Mouse (Mus musculus) testis, adult 2 months (tissue): ENCODE results near the gene F12. TPM values are rescaled to one million over a fixed set of nuclear protein-coding genes. Genes with fewer than 3 reads are reported as not detected.

Experiments used
- H3K27ac ChIP-seq: fragments of 200-500 bp; 2 replicates; pipeline ENCODE4 v1.5.1; 2012; ENCODE audit warnings: low read depth, low read length; ENCODE audit not compliant: control insufficient read depth, insufficient read depth
- H3K27me3 ChIP-seq: fragments of 200-500 bp; 2 replicates; pipeline ENCODE4 v1.6.1; 2012; ENCODE audit warnings: mild to moderate bottlenecking, low read length, moderate library complexity; ENCODE audit not compliant: control insufficient read depth, insufficient read depth
- H3K36me3 ChIP-seq: fragments of 200-500 bp; 2 replicates; pipeline ENCODE4 v1.6.1; 2012; ENCODE audit warnings: mild to moderate bottlenecking, low read length; ENCODE audit not compliant: control insufficient read depth, insufficient read depth
- H3K4me1 ChIP-seq: fragments of 200-500 bp; 2 replicates; pipeline ENCODE4 v1.6.1; 2012; ENCODE audit warnings: low read length; ENCODE audit not compliant: control insufficient read depth, insufficient read depth
- H3K4me3 ChIP-seq: fragments of 200-500 bp; 2 replicates; pipeline ENCODE4 v1.5.1; 2012; ENCODE audit warnings: low read depth, mild to moderate bottlenecking, low read length, moderate library complexity, mixed read lengths; ENCODE audit not compliant: control insufficient read depth
- CTCF ChIP-seq: fragments of 200-500 bp; IDR thresholded peaks from 2 replicates; pipeline ENCODE4 v1.5.1; 2012; ENCODE audit warnings: low read depth, mild to moderate bottlenecking, inconsistent platforms, low read length, moderate library complexity; ENCODE audit not compliant: control insufficient read depth, insufficient read depth, insufficient replicate concordance
- POLR2A ChIP-seq: fragments of 200-500 bp; IDR thresholded peaks from 2 replicates; pipeline ENCODE4 v1.6.1; 2012; ENCODE audit warnings: low read depth, mild to moderate bottlenecking, inconsistent platforms, low read length, moderate library complexity; ENCODE audit not compliant: control insufficient read depth
- polyA plus RNA-seq: library from polyadenylated mRNA; depleted of rRNA; stranded (reverse); fragments of >200 nt; gene quantifications from 2 replicates; pipeline ENCODE4 v1.2.3, GENCODE M21; 2012

F12 gene
- polyA plus RNA-seq, 1 experiment: 3.0 TPM

DNA sequence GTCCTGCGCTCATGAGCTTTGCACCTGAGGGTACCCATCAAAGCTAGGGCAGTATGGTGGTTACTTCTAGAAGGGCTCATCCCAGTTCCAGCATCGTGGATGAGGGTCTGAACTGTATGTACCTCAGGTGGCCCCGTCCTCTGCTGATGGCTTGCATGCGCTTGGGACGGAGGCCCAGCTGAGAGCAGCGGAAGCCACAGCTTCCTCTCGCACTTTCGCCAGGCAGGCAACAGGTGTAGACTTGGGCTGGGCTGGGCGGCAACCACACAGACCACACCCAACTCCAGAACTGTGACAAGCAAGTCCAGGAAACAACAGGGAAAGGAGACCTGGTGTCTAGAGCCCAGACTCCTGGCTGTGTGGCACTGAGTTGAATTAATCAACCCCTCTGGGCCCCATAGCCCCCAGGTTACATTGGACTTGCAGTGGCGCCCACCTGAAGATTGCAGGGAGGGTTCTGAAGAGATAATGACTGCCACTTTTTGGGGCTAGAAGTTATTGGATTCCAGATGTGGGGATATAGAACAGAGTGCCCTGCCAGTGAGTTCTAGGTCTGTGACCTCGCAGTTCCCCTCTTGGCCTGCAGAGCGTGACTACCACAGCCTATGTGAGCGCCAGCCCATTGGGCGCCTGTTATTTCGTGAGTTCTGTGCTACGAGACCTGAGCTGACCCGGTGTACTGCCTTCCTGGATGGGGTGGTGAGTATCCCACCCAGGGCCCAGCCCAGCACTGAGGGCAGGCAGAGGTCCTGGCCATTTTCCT, 23.3 kb upstream of the F12 start:
- no peak overlapping the region for H3K27ac ChIP-seq
- no peaks in the 10 kb centered on the region; the same call in 1 of the 2 replicates for H3K36me3 ChIP-seq
- H3K4me1 ChIP-seq: peaks cover 11% of the 10 kb centered on the region
- H3K27me3 ChIP-seq: no peaks in the 10 kb centered on the region
- H3K4me3 ChIP-seq: no peak overlapping the region
- TF ChIP-seq CTCF (no peak), POLR2A (no peak)

DNA sequence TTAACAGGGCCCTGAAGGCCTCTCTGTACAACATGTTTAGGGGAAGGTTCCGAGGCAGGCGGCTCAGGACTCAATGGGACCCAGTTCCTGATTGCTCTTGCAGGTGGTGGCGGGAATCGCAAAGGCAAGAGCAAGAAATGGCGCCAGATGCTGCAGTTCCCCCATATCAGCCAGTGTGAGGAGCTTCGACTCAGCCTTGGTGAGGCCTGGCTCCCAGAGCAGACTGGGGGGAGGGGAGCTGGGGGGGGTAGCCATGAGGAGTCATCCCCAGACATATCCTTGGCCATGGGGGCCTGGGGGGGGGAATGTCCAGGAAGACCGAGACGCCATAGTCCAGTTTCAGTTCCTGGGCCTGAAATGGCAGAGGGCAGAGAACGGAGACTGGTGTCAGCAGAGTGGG, 22.6 kb upstream of the F12 start:
- Histone ChIP-seq H3K4me1 (peaks cover 12% of the 10 kb centered on the region), H3K4me3 (no peak overlapping the region), H3K36me3 (no peaks in the 10 kb centered on the region; the same call in 1 of the 2 replicates), H3K27me3 (no peaks in the 10 kb centered on the region), H3K27ac (no peak overlapping the region)
- TF ChIP-seq POLR2A (no peak), CTCF (no peak)

DNA sequence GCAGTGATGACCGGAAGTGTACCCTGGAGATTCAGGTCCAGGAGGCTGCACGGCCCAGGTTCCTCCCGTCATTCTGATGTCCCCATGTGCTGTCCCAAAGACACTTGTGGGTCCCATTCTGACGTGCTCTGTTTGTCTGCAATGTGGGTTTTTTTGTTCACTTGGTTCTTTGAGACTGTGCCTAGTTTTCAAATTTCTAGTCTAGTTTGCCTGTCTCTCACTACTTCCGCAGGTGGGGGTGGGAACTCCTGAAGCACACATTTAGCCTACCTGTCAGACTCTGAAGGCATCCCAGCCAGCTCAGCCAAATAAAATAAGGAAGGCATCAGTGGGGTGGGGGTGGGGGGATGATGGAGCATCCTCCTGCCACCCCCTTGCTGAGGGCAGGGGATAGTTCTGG, 21.5 kb upstream of the F12 start:
- H3K4me3 ChIP-seq: no peak overlapping the region
- H3K27ac ChIP-seq: no peak overlapping the region
- no peaks in the 10 kb centered on the region; the same call in 1 of the 2 replicates for H3K36me3 ChIP-seq
- TF ChIP-seq POLR2A: no peak
- TF ChIP-seq CTCF: no peak
- H3K27me3 ChIP-seq: no peaks in the 10 kb centered on the region
- peaks cover 12% of the 10 kb centered on the region for H3K4me1 ChIP-seq

DNA sequence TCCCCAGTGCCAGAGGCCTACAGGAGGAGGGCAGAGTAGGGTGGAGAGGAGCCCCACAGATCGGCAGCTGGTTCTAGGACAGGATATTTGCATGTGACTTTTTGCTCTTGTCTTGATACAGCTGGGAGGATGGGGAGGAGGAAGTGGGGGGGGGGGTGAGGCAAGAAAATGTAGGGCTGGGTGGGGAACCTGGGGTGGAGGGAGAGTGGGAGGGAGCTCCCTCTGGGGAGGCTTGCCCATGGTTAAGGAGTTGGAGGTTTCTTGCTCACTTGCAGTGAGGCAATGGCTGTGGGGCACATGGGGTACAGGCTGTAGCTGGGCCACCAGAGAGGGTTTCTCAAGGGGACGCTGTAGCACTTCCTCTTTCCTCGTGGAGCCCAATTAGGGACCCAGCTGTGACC, 20.9 kb upstream of the F12 start:
- TF ChIP-seq POLR2A: no peak
- no peak for TF ChIP-seq CTCF
- Histone ChIP-seq H3K27ac (no peak overlapping the region), H3K4me1 (peaks cover 12% of the 10 kb centered on the region), H3K27me3 (no peaks in the 10 kb centered on the region), H3K4me3 (no peak overlapping the region), H3K36me3 (no peaks in the 10 kb centered on the region)

DNA sequence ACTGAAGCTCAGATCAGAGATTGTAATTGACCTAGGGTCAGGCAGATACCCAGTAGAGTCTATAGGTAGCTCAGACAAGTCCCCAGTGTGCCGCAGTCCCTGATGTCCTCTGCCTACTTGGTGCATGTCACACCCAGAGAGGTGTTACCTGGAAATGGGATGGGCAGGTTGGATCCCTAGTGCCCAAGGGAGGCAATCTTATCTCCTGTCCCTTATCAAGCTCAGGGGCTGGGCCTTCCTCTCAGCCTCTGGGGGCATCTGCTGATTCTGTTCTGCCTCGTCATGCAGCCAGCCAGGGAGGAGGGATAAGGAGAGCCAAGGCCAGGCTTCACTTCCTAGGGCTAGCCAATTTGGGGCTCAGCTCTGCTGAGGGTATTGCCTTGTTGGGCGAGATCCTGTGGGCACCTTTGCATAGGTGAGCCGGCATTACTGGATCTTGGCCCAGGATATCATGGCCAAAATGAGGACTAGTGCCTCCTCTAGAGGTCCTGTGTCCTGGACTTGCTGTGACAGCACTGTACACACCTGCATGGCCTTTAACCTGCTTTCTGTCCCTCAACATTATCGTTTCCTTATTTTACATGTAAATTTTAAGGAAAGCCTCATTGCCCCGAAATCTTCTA, 20.0 kb upstream of the F12 start:
- Histone ChIP-seq H3K27ac (no peak overlapping the region), H3K4me3 (no peak overlapping the region)

DNA sequence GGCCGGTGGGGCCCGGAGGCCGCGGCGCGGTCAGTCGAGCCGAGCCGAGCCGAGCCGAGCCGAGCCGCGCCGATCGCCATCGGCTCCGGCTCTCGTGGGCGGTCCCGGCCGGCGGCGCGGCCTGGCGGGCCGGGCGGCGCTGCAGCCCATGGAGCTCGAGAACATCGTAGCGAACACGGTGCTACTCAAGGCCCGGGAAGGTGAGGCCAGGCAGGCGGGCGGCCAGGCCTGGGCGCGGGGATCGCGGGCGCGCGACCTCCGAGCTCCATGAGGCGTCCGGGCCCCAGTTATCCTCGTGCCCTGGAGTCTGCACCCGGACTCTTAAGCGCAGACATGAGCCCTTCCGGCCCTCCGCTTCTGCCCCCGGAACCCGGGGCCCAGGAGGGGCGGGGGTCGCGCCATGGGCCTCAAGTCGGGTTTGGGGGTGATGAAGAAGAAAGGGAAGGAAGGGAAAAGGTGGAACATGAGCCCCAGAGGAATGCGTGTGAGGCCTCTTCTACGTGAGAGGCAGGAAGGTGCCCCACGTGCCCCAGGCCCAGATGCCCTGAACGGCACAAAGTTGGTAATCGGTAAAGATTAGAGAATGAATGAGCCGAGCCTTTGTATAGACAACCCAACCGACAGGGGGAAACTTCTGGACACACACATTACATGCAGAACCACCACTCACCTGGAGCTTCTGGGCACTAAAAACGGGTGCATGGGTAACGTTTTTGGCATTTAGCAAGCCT, 18.9 kb upstream of the F12 start:
- peak overlapping the region; percentile 81 for H3K27ac ChIP-seq
- H3K36me3 ChIP-seq: no peaks in the 10 kb centered on the region
- TF ChIP-seq CTCF (no peak), POLR2A (no peak)
- peak overlapping the region; percentile 90 for H3K4me3 ChIP-seq
- no peaks in the 10 kb centered on the region for H3K27me3 ChIP-seq
- peaks cover 12% of the 10 kb centered on the region for H3K4me1 ChIP-seq

More for the DNA sequence above, 20.0 kb upstream of the F12 start:
- H3K27me3 ChIP-seq: no peaks in the 10 kb centered on the region
- H3K36me3 ChIP-seq: no peaks in the 10 kb centered on the region
- peaks cover 12% of the 10 kb centered on the region for H3K4me1 ChIP-seq
- TF ChIP-seq CTCF (no peak), POLR2A (no peak)

DNA sequence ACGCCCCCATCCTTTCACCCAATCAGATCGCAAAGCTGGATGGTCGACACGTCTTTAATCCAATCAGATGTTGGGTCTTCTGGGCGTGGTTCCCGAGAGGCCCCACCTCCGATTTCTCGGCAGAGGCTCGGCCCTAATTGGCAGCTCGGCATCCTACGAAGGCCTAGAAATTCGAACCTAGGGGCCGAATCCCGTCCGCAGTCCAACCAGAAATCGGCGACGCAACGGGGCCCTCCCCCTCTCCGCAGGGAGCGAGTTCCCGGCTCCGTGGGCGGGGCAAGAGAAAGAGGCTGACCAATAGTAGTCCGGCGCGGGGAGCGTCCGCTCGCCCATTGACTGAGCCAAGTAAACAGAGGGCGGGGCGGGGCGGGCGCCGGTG, 18.3 kb upstream of the F12 start, which contains the start of gene Grk6:
TSS of gene Grk6 (plus strand) at position 136 of the 379 bp plus-strand sequence.
- Histone ChIP-seq H3K4me3 (peak within 1 kb of the TSS; percentile 90), H3K27me3 (no peaks in the 10 kb centered on the region), H3K36me3 (no peaks in the 10 kb centered on the region), H3K4me1 (peaks cover 12% of the 10 kb centered on the region), H3K27ac (peak within 1 kb of the TSS; percentile 81)
- TF ChIP-seq CTCF (no peak), POLR2A (no peak; the same call in 1 of the 2 replicates)
